Mouse (Mus musculus) heart, embryonic 11.5 days (tissue): Measurements from ENCODE around the gene Tmem232. TPM values are rescaled to one million over a fixed set of nuclear protein-coding genes. Genes with fewer than 3 reads are reported as not detected.
"Not testable (repeated sequence)": the region's sequence is repeated elsewhere in the genome, so short reads cannot be mapped to it uniquely, and the experiment has no call there.

Source experiments
- ATAC-seq: fragments of 200-750 bp; cut with Nextera tagmentation; replicated peaks from 2 replicates; pipeline ENCODE4 v1.8.0; 2017; ENCODE audit warnings: moderate library complexity; ENCODE audit not compliant: insufficient number of reproducible peaks, low FRiP score, low TSS enrichment
- H3K27ac ChIP-seq: fragments of 300-500 bp; sonication (generic); 2 replicates; pipeline ENCODE4 v1.5.1; 2014; ENCODE audit warnings: mild to moderate bottlenecking, low read depth, low read length
- H3K27me3 ChIP-seq: fragments of 300-500 bp; sonication (generic); 2 replicates; pipeline ENCODE4 v1.6.1; 2014; ENCODE audit warnings: mild to moderate bottlenecking, low read length, mixed read lengths; ENCODE audit not compliant: control insufficient read depth, insufficient read depth
- H3K36me3 ChIP-seq: fragments of 300-500 bp; sonication (generic); 2 replicates; pipeline ENCODE4 v1.6.1; 2014; ENCODE audit warnings: mild to moderate bottlenecking, low read length, moderate library complexity, mixed read lengths; ENCODE audit not compliant: control insufficient read depth, insufficient read depth
- H3K4me1 ChIP-seq: fragments of 300-500 bp; sonication (generic); 2 replicates; pipeline ENCODE4 v1.6.1; 2014; ENCODE audit warnings: low read length; ENCODE audit not compliant: control insufficient read depth, insufficient read depth
- H3K4me2 ChIP-seq: fragments of 300-500 bp; sonication (generic); 2 replicates; pipeline ENCODE4 v1.6.1; 2014; ENCODE audit warnings: mild to moderate bottlenecking, moderate library complexity
- H3K4me3 ChIP-seq: fragments of 300-500 bp; sonication (generic); 2 replicates; pipeline ENCODE4 v1.5.1; 2014; ENCODE audit warnings: low read depth, low read length
- H3K9ac ChIP-seq: fragments of 300-500 bp; sonication (generic); 2 replicates; pipeline ENCODE4 v1.6.1; 2014; ENCODE audit warnings: mild to moderate bottlenecking, low read depth, low read length, moderate library complexity
- H3K9me3 ChIP-seq: fragments of 300-500 bp; sonication (generic); replicated peaks from 2 replicates; pipeline ENCODE4 v1.6.1; 2016; ENCODE audit warnings: low read length; ENCODE audit not compliant: control insufficient read depth
- WGBS: fragments of 180-500 bp; shearing (Covaris S2); extraction: QIAGEN DNeasy Blood & Tissue Kit; methylation state at CpG from one replicate; pipeline ENCODE4 v1.1.7; 2014; ENCODE audit not compliant: insufficient replicate concordance; 5-methylcytosine and 5-hydroxymethylcytosine counted together
- microRNA-seq: library from miRNA; unstranded; fragments of <30 nt; microRNA quantifications from one replicate; pipeline ENCODE4, GENCODE M21; 2016; ENCODE audit warnings: borderline number of aligned reads
- polyA plus RNA-seq: library from polyadenylated mRNA; unstranded; fragments of >200 nt; fragmentation: Nextera tagmentation; extraction: Ambion mirVana; gene quantifications from 2 replicates; pipeline ENCODE4 v1.2.1, GENCODE M21; 2014

Gene Tmem232
- polyA plus RNA-seq, 1 experiment from 2014 or later = 0.23 TPM

GRCm38 (mm10) chr17:65250261-65250660 lies 290.3 kb downstream of the Tmem232 start:
- no peaks in the 10 kb centered on the region for H3K4me1 ChIP-seq
- no peak overlapping the region for H3K4me3 ChIP-seq
- no peaks in the 10 kb centered on the region for H3K36me3 ChIP-seq
- H3K9ac ChIP-seq = no peak overlapping the region
- WGBS = 88% methylated on average over 8 of the region's 8 CpGs
- ATAC-seq = no peak
- no peak overlapping the region for H3K27ac ChIP-seq
- no peaks in the 10 kb centered on the region for H3K9me3 ChIP-seq
- no peaks in the 10 kb centered on the region for H3K27me3 ChIP-seq
- H3K4me2 ChIP-seq = no peak overlapping the region

GRCm38 (mm10) chr17:65243716-65244115 lies 296.9 kb downstream of the Tmem232 start:
- Histone ChIP-seq H3K4me2 (no peak overlapping the region), H3K9me3 (no peaks in the 10 kb centered on the region), H3K27ac (no peak overlapping the region), H3K4me3 (no peak overlapping the region), H3K27me3 (no peaks in the 10 kb centered on the region), H3K36me3 (no peaks in the 10 kb centered on the region), H3K4me1 (no peaks in the 10 kb centered on the region), H3K9ac (no peak overlapping the region)
- WGBS = 85% methylated on average over 5 of the region's 5 CpGs
- ATAC-seq = no peak

DNA sequence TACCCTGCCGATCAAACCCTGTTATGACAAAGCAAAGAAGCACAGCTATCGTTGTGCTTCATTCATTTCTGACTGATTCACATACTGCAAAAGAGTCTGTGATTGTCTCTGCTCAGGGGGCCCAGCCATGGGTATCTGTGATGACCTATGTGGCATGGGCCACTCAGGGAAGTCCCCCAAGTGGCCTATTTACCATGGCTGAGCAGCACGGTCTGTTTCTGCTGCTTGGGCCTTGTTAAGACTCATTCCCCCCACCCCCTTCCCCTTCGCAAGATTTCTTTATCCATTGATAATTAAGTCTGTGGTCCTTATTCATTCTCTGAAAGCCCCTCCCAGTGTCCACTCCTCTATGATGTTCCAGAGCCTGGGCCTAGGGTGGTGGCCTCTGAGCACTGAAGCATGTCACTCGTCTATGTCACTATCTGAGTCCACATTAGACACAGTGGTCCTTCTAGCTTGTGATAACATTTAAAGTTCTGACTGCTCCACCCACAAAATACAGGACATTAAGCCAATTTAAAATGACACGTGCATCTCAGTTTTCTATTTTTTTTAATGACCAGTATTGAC lies 315.1 kb downstream of the Tmem232 start:
- Histone ChIP-seq H3K9me3 (no peaks in the 10 kb centered on the region), H3K4me3 (no peak overlapping the region), H3K9ac (no peak overlapping the region), H3K4me2 (no peak overlapping the region), H3K4me1 (no peaks in the 10 kb centered on the region), H3K36me3 (no peaks in the 10 kb centered on the region), H3K27me3 (no peaks in the 10 kb centered on the region), H3K27ac (no peak overlapping the region)
- ATAC-seq = no peak
- WGBS = 71% methylated on average over 6 of the region's 6 CpGs

GRCm38 (mm10) chr17:65221687-65222086 lies 318.9 kb downstream of the Tmem232 start:
- H3K4me3 ChIP-seq, H3K27me3 ChIP-seq, H3K4me1 ChIP-seq, H3K9me3 ChIP-seq, ATAC-seq, H3K36me3 ChIP-seq, H3K9ac ChIP-seq, H3K27ac ChIP-seq, H3K4me2 ChIP-seq: not testable (repeated sequence)
- 84% methylated on average over 6 of the region's 6 CpGs for WGBS

Small RNA genes within 50 kb of the gene (microRNA-seq; reads per million reads assigned to microRNA genes)
- gene Gm25731 = not detected

Other genes starting within 250 kb of the Tmem232 start
- 172 and 173 TPM in 2 replicates for gene Vapa, start 72.8 kb upstream of the Tmem232 start, polyA plus RNA-seq
- not detected in 2 replicates for gene Txndc2, start 101.4 kb upstream of the Tmem232 start, polyA plus RNA-seq
- gene Rab31, start 232.0 kb upstream of the Tmem232 start, polyA plus RNA-seq = 32.7 and 33.2 TPM in 2 replicates
- 31.4 and 36.5 TPM in 2 replicates for gene Ppp4r1, start 241.8 kb upstream of the Tmem232 start, polyA plus RNA-seq